Mouse (Mus musculus): Measurements from ENCODE around the gene B3gnt2. TPM values are rescaled to one million over a fixed set of nuclear protein-coding genes. Genes with fewer than 3 reads are reported as not detected.
A peak's percentile ranks its signal among the peaks of the same experiment; 100 is the strongest.
"Not testable (repeated sequence)": the region's sequence is repeated elsewhere in the genome, so short reads cannot be mapped to it uniquely, and the experiment has no call there.

The B3gnt2 gene
- polyA plus RNA-seq, 1 experiment from 2014 or later = 3.4 TPM

DNA sequence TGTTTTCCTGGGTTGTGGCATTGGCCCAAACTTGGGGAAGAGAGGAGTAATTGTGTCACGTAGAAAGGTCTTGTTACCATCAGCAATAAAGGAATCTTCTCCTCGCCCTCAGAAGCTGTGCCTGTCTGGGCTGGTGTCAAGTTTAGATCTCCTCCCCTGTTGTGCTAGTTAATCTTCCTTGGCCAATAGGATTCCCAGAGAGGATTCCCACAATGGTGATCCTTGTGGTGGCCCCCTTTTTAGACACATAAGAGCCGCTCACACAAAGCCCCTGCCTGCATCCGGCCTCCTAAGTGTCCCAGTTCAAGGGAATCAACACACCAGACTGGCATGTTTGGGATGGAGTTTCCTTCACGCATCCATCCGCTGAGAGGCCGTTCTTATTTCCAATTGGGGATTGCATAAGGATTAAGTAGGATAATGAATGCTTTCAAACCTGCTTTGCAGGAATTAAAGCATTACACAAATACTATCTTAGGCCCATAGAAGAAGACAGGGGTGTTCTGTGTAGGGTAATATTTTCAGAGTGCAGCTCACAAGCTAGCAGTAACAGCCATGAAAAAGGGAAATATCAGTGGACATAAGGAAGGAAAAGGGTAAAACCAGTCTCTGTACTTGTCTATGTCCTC is 118.6 kb downstream of the B3gnt2 start:
- no peak overlapping the region for H3K27ac ChIP-seq (replicated peaks)
- 44% methylated on average over 7 of the region's 7 CpGs for WGBS
- DNase-seq (ENCODE audit: low spot score) = peak; percentile 15
- no peaks in the 10 kb centered on the region for H3K27me3 ChIP-seq (replicated peaks; ENCODE audit: low read depth, poor library complexity, severe bottlenecking)
- H3K36me3 ChIP-seq (replicated peaks) = no peaks in the 10 kb centered on the region
- no peak overlapping the region for H3K4me3 ChIP-seq
- peaks cover 12% of the 10 kb centered on the region for H3K9me3 ChIP-seq
- peaks cover 5% of the 10 kb centered on the region; the same call in 1 of the 2 replicates for H3K4me1 ChIP-seq

DNA sequence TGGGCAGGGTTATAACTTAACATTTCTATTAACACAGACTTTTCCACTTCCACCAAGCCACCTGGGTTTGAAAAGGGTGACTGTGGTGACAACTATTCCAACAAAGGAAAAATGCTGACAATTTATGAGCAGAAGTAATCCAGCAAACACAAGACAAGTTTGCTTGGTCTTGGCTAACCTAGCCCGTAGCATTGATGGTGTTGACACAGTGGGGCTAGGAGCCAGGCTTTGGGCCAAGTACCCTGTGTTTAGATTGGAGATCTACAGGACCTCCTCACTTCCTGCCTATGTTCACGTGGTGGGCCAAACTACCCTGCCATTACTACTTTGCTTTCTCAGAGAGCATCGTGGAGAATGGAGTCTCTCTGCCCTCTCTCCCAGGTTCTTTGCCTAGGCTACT is 119.3 kb downstream of the B3gnt2 start:
- Histone ChIP-seq H3K27me3 (replicated peaks; ENCODE audit: low read depth, poor library complexity, severe bottlenecking) (no peaks in the 10 kb centered on the region), H3K9me3 (peaks cover 9% of the 10 kb centered on the region), H3K36me3 (replicated peaks) (no peaks in the 10 kb centered on the region), H3K4me1 (peaks cover 5% of the 10 kb centered on the region; the same call in 1 of the 2 replicates), H3K4me3 (no peak overlapping the region), H3K27ac (replicated peaks) (no peak overlapping the region)
- no peak for DNase-seq (ENCODE audit: low spot score)
- 76% methylated on average over 3 of the region's 3 CpGs for WGBS

DNA sequence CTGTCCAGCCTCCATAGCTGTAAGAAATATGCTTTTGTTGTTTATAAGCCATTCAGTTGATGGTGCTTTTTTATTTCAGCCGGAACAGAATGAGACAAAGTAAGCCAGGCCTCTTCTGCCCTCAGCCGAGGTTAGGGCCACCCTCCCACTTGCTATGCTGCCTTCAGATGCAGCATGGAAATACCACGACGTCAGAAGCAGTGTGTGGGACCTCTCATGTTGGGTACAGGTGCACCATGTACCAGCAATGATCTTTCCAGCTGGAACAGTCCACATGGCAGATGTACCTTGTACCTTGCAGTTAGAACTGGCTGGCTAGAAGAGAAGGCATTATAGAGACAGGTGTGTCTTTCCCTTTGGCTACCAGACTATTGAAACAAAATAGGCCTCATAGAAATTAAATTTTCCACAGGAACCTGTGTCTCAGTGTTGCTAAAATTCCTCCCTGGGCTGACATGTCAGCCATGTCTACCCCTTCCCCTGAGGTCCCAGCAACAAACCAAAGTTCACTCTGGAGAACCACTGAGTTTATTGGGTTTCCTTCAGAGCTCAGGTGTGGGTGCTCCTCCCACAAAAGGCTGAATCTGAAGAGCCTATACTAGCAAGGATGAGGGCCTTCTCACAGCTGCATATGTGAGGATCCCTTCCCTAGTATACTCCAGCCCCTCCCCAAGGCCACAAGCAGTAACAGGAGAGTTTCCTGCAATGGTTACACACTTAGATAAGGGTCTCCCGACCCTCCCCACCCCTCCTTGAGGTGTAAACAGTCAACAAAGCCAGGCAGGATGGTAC is 121.1 kb downstream of the B3gnt2 start:
- H3K9me3 ChIP-seq = no peaks in the 10 kb centered on the region
- no peak overlapping the region for H3K4me3 ChIP-seq
- H3K36me3 ChIP-seq (replicated peaks) = no peaks in the 10 kb centered on the region
- DNase-seq (ENCODE audit: low spot score) = no peak
- no peak overlapping the region for H3K27ac ChIP-seq (replicated peaks)
- WGBS = 82% methylated on average over 5 of the region's 5 CpGs
- peaks cover 5% of the 10 kb centered on the region; the same call in 1 of the 2 replicates for H3K4me1 ChIP-seq
- no peaks in the 10 kb centered on the region for H3K27me3 ChIP-seq (replicated peaks; ENCODE audit: low read depth, poor library complexity, severe bottlenecking)

DNA sequence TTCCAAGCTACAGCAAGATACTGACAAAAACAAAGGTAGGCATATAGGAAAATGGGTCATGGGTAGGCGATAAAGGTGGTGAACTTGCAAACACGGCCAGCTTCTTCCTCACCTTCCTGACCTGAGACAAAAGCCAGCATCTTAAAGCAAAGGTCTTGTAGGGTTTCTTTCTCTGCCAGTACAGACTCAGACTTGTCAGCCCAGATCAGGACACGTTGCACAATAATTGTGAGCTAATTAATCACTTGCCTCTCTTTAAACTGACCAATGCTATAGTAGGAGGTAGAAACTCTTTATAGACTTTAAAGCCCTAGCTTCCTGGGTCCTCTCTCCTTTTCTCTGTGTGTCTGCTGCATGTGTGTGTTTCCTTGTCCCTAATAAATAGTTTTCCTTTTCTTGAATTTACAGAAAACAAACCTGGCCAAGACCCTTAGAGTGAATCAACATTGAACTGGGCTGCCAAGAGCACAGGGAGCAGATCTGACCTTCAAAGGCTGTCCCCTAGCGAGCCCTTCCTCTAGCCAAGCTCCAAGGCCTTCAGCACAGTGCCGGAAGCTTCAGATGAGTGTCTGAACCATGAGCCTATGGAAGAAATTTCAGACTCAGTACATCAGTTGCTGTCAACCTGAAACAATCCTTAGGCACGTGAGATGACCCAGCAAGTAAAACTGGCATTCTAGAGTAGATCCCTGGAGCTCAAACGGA is 124.1 kb downstream of the B3gnt2 start:
- H3K4me3 ChIP-seq = no peak overlapping the region
- 0 out of 2 replicates have a peak, but pooled peaks cover under 1% of the 10 kb centered on the region for H3K4me1 ChIP-seq
- H3K27ac ChIP-seq (replicated peaks) = no peak overlapping the region
- no peaks in the 10 kb centered on the region for H3K36me3 ChIP-seq (replicated peaks)
- H3K9me3 ChIP-seq = no peaks in the 10 kb centered on the region
- 86% methylated on average over 7 of the region's 7 CpGs for WGBS
- DNase-seq (ENCODE audit: low spot score) = no peak
- no peaks in the 10 kb centered on the region for H3K27me3 ChIP-seq (replicated peaks; ENCODE audit: low read depth, poor library complexity, severe bottlenecking)

DNA sequence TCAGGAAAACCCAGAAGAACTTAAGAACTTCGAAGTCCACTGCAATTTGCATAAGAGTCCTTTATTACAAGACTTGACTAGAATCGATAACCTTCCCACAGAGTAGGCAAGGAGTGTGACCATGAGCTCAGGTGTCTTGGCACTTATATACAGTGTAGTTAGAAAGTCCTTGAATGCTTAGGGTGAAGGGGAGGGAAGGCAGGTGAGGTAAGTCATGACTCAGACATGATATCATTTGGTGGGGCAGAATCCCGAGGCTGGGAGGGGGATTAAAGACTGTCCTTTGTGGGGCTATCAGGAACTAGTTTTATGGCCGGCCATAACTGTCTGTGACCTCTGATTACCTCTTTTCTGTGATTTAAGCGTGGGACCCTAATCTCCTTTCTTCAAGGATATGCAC is 125.6 kb downstream of the B3gnt2 start:
- 85% methylated on average over 5 of the region's 5 CpGs for WGBS
- not testable (repeated sequence) for DNase-seq (ENCODE audit: low spot score); H3K36me3 ChIP-seq (replicated peaks); H3K9me3 ChIP-seq; H3K4me1 ChIP-seq; H3K27me3 ChIP-seq (replicated peaks; ENCODE audit: low read depth, poor library complexity, severe bottlenecking); H3K27ac ChIP-seq (replicated peaks); H3K4me3 ChIP-seq

DNA sequence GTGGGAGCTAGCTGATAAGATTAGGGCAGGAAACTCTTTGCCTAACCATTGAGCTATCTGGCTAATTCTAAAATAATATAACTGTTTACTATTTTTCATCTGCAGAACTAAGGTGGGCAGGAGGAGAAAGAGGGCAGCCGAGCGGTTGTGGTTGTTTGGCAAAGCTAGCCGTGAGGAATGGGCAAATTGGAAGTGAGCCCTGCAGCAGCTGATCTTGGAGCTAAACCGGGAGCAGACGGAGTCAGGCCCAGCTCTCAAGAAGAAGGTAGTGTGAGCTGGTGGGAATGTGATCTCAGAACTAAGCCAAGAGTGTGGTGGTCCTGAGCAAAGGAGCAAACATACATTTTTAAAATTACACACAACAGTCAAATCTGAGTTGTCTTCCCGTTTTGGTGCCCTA is 126.8 kb downstream of the B3gnt2 start:
- DNase-seq (ENCODE audit: low spot score) = no peak
- Histone ChIP-seq H3K9me3 (no peaks in the 10 kb centered on the region), H3K4me1 (no peaks in the 10 kb centered on the region), H3K36me3 (replicated peaks) (no peaks in the 10 kb centered on the region), H3K27ac (replicated peaks) (no peak overlapping the region), H3K4me3 (no peak overlapping the region), H3K27me3 (replicated peaks; ENCODE audit: low read depth, poor library complexity, severe bottlenecking) (no peaks in the 10 kb centered on the region)
- 90% methylated on average over 6 of the region's 6 CpGs for WGBS

DNA sequence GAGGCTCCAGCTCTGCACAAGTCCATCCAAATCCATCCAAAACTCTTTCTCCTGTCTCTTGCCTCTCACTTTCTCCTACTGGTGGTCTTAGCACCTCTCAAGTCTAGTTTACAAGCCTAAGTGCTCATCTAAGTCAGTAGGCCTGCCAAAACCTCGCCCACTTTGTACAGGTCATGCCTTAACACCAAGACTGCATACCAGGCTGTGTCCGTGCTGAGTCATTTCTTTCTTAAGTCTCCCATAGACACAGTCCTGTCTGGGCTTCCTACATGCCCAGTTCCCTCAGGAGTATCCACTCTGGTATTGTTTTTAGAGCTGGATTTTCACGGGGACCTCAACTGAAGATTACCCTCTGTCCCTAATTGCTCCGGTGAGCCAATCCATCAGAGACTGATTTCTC is 127.9 kb downstream of the B3gnt2 start:
- Histone ChIP-seq H3K27ac (replicated peaks) (no peak overlapping the region), H3K9me3 (no peaks in the 10 kb centered on the region), H3K27me3 (replicated peaks; ENCODE audit: low read depth, poor library complexity, severe bottlenecking) (no peaks in the 10 kb centered on the region), H3K36me3 (replicated peaks) (no peaks in the 10 kb centered on the region), H3K4me1 (no peaks in the 10 kb centered on the region), H3K4me3 (no peak overlapping the region)
- no peak for DNase-seq (ENCODE audit: low spot score)
- WGBS = 86% methylated on average over 4 of the region's 4 CpGs

DNA sequence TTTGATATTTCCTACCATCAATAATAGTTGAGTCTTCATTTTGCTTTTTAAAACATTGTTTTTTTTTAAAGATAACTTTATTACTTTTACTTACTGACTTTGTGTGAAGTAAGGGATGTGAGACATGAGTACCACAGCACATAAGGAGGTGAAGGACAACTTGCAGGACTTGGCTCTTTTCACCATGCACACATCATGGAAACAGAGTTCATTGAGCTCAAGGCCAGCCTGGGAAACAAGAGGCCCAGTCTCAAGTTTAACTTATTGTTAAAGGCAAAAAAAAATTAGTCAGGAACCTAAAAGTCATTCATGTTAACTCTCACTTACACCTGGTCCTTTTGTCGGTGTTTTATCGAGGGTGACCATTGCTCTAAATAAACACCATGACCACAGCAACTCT is 137.7 kb downstream of the B3gnt2 start:
- no peaks in the 10 kb centered on the region for H3K27me3 ChIP-seq (replicated peaks; ENCODE audit: low read depth, poor library complexity, severe bottlenecking)
- no peak overlapping the region for H3K27ac ChIP-seq (replicated peaks)
- WGBS = 90% methylated on average over 2 of the region's 2 CpGs
- no peak overlapping the region for H3K4me3 ChIP-seq
- no peaks in the 10 kb centered on the region for H3K9me3 ChIP-seq
- no peaks in the 10 kb centered on the region for H3K36me3 ChIP-seq (replicated peaks)
- H3K4me1 ChIP-seq = 0 out of 2 replicates have a peak, but pooled peaks cover 4% of the 10 kb centered on the region
- no peak for DNase-seq (ENCODE audit: low spot score)

DNA sequence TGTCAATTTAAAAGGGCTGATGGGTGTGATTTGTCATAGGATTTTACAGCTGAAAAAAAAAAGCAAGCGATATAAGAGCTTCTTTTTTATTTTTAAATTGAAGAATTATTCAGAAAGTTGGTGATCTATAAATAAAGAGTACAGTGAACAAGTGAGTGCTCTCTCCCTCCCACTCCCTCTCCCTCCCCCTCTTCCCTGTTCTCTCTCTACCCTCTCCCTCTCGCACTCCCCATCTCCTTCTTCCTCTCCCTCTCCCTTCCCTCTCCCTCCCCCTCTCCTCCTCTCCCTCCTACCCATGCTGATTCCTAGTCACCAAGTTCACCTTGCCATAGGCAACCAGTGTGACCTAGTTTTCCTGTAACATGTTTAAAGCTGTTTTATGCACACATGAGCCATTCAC is 140.7 kb downstream of the B3gnt2 start:
- Histone ChIP-seq H3K27ac (replicated peaks) (no peak overlapping the region), H3K9me3 (no peaks in the 10 kb centered on the region), H3K4me3 (no peak overlapping the region), H3K4me1 (0 out of 2 replicates have a peak, but pooled peaks cover 4% of the 10 kb centered on the region), H3K27me3 (replicated peaks; ENCODE audit: low read depth, poor library complexity, severe bottlenecking) (no peaks in the 10 kb centered on the region), H3K36me3 (replicated peaks) (no peaks in the 10 kb centered on the region)
- no peak for DNase-seq (ENCODE audit: low spot score)
- 83% methylated on average over 2 of the region's 2 CpGs for WGBS

DNA sequence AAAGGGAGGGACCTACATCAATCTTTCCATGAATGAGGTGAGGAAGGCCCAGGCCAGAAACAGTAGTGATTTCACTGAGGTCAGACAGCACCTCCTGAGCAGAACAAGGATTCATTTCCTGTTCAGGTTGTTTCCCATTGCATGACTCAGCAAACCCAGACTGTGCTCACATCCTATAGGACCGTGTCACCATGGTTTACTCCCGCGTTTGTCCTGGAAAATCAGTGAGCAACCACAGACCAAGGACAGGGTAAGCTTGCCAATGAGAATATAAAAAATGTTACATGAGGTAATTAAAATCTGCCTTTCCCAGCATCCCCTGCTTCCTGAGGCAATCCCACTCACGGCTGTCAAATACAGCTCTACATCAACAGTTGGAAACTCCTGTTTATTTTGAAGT is 141.2 kb downstream of the B3gnt2 start:
- H3K9me3 ChIP-seq = no peaks in the 10 kb centered on the region
- no peaks in the 10 kb centered on the region for H3K36me3 ChIP-seq (replicated peaks)
- no peak overlapping the region for H3K4me3 ChIP-seq
- no peak overlapping the region for H3K27ac ChIP-seq (replicated peaks)
- DNase-seq (ENCODE audit: low spot score) = no peak
- 0 out of 2 replicates have a peak, but pooled peaks cover 4% of the 10 kb centered on the region for H3K4me1 ChIP-seq
- no peaks in the 10 kb centered on the region for H3K27me3 ChIP-seq (replicated peaks; ENCODE audit: low read depth, poor library complexity, severe bottlenecking)
- 84% methylated on average over 4 of the region's 4 CpGs for WGBS

DNA sequence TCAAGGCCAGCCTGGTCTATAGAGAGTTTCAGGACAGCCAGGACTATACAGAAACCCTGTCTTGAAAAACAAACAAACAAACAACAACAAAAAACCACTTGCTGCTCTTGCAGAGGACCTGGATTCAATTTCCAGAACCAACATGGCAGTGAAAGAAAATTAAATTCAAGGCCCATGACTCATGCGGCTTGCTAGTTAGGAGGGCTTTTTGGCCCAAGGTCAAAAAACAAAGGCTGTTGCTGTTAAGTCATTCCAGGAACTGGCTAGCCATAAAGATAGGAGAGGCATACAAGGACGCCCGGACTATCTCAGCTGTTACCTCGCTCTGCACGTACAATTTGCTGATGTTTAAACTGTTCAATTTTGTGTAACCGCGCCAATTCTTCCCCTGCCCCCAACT is 142.7 kb downstream of the B3gnt2 start:
- Histone ChIP-seq H3K4me1 (0 out of 2 replicates have a peak, but pooled peaks cover 4% of the 10 kb centered on the region), H3K4me3 (no peak overlapping the region), H3K36me3 (replicated peaks) (no peaks in the 10 kb centered on the region), H3K9me3 (no peaks in the 10 kb centered on the region), H3K27ac (replicated peaks) (no peak overlapping the region), H3K27me3 (replicated peaks; ENCODE audit: low read depth, poor library complexity, severe bottlenecking) (no peaks in the 10 kb centered on the region)
- no peak for DNase-seq (ENCODE audit: low spot score)
- WGBS = 94% methylated on average over 7 of the region's 7 CpGs

DNA sequence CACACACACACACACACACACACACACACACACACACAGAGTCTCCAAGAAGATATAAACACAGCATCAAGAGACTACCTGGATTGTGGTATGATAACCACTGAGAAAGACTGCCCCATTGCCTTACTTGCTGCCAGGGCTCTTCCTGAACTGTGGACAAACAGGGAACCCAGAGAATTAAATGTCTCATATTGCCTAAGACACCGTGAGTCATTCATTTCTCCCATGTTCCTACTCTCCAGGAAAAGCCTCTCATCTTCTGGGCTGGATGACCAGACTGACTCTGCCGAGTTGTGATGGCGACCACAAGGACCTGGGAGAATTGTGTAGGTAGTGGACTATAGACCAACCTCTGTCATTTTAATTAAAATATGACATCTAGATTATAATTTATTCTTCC is 149.4 kb downstream of the B3gnt2 start:
- Histone ChIP-seq H3K27me3 (replicated peaks; ENCODE audit: low read depth, poor library complexity, severe bottlenecking) (no peaks in the 10 kb centered on the region), H3K4me1 (no peaks in the 10 kb centered on the region; the same call in 1 of the 2 replicates), H3K27ac (replicated peaks) (no peak overlapping the region), H3K4me3 (no peak overlapping the region), H3K9me3 (no peaks in the 10 kb centered on the region), H3K36me3 (replicated peaks) (no peaks in the 10 kb centered on the region)
- DNase-seq (ENCODE audit: low spot score) = no peak
- 86% methylated on average over 3 of the region's 3 CpGs for WGBS
